Mouse (Mus musculus) CH12.LX (cell line): ENCODE measurements around the gene Slc39a7. TPM values are rescaled to one million over a fixed set of nuclear protein-coding genes. Genes with fewer than 3 reads are reported as not detected.
A peak's percentile ranks its signal among the peaks of the same experiment; 100 is the strongest.

ENCODE experiments used
- DNase-seq: peaks from one replicate; pipeline ENCODE4 v3.0.0-alpha.2; 2013; ENCODE audit errors: extremely low read depth
- H3K27ac ChIP-seq: 2 replicates; pipeline ENCODE4 v1.5.1; 2012; ENCODE audit warnings: low read depth, mild to moderate bottlenecking, control low read depth, moderate library complexity; ENCODE audit not compliant: insufficient read depth
- H3K27me3 ChIP-seq: replicated peaks from 2 replicates; pipeline ENCODE3; 2012; ENCODE audit warnings: inconsistent platforms
- H3K36me3 ChIP-seq, 2 experiments: replicated peaks in 1 of 2; 2 replicates each; pipeline versions ENCODE3 to v1.6.1; 2012; ENCODE audit warnings: inconsistent platforms in 1 of 2, low read length in 1 of 2, mild to moderate bottlenecking in 1 of 2, mixed read lengths in 1 of 2, moderate library complexity in 1 of 2; ENCODE audit not compliant: control insufficient read depth in 1 of 2, insufficient read depth in 1 of 2
- H3K4me1 ChIP-seq, 2 experiments: 2 replicates each; pipeline ENCODE4 v1.6.1; 2012; ENCODE audit warnings: inconsistent platforms in 1 of 2, moderate library complexity in 1 of 2; ENCODE audit not compliant: insufficient read depth in 2 of 2, control insufficient read depth in 1 of 2
- H3K4me2 ChIP-seq: 2 replicates; pipeline ENCODE4 v1.6.1; 2012; ENCODE audit warnings: low read depth, mild to moderate bottlenecking, control low read depth; ENCODE audit not compliant: poor library complexity, insufficient read depth, severe bottlenecking
- H3K4me3 ChIP-seq, 3 experiments: fragments of 150-350 bp in 1 of 3; sonication (generic) in 1 of 3; replicated peaks in 1 of 3; 2 replicates each; pipeline versions ENCODE3 to v1.5.1; 2011 to 2012; ENCODE audit warnings: low read depth in 2 of 3, low read length in 2 of 3, mild to moderate bottlenecking in 2 of 3, moderate library complexity in 2 of 3, control low read depth in 1 of 3, improper control_type of control experiment in 1 of 3, inconsistent platforms in 1 of 3, mixed read lengths in 1 of 3; ENCODE audit not compliant: poor library complexity in 1 of 3
- H3K79me2 ChIP-seq: replicated peaks from 2 replicates; pipeline ENCODE4 v1.6.1; 2012; ENCODE audit warnings: mild to moderate bottlenecking, moderate library complexity; ENCODE audit not compliant: control insufficient read depth, poor library complexity, insufficient read depth, severe bottlenecking; ENCODE audit errors: extremely low read depth
- H3K9ac ChIP-seq: 2 replicates; pipeline ENCODE4 v1.6.1; 2012; ENCODE audit warnings: low read depth, mild to moderate bottlenecking, control low read depth, moderate library complexity; ENCODE audit not compliant: insufficient read depth
- H3K9me3 ChIP-seq: replicated peaks from 2 replicates; pipeline ENCODE3; 2012; ENCODE audit warnings: low read length, inconsistent platforms, mixed read lengths
- BHLHE40 ChIP-seq: IDR thresholded peaks from 2 replicates; pipeline ENCODE4 v1.6.1; 2011; ENCODE audit warnings: mild to moderate bottlenecking, low read depth, low read length, improper control_type of control experiment
- CHD1 ChIP-seq: IDR thresholded peaks from 2 replicates; pipeline ENCODE4 v1.6.1; 2012; ENCODE audit warnings: low read depth, low read length, improper control_type of control experiment, inconsistent platforms
- CHD2 ChIP-seq: IDR thresholded peaks from 2 replicates; pipeline ENCODE4 v1.6.1; 2011; ENCODE audit warnings: low read length, improper control_type of control experiment
- E2F4 ChIP-seq: IDR thresholded peaks from 2 replicates; pipeline ENCODE4 v1.6.1; 2011; ENCODE audit warnings: low read depth, low read length, improper control_type of control experiment; ENCODE audit not compliant: insufficient replicate concordance
- EP300 ChIP-seq: IDR thresholded peaks from 2 replicates; pipeline ENCODE4 v1.6.1; 2011; ENCODE audit warnings: low read length, improper control_type of control experiment
- GABPA ChIP-seq: IDR thresholded peaks from 2 replicates; pipeline ENCODE4 v1.6.1; 2012; ENCODE audit warnings: low read depth, low read length, improper control_type of control experiment, inconsistent platforms; ENCODE audit not compliant: insufficient replicate concordance
- IRF4 ChIP-seq: IDR thresholded peaks from 2 replicates; pipeline ENCODE4 v1.6.1; 2014; ENCODE audit warnings: low read depth, mild to moderate bottlenecking, inconsistent platforms, low read length, improper control_type of control experiment
- KAT2A ChIP-seq: IDR thresholded peaks from 2 replicates; pipeline ENCODE4 v1.6.1; 2012; ENCODE audit warnings: low read length, improper control_type of control experiment, inconsistent platforms; ENCODE audit not compliant: insufficient replicate concordance
- MAFK ChIP-seq: IDR thresholded peaks from 2 replicates; pipeline ENCODE4 v1.6.1; 2011; ENCODE audit warnings: low read length, improper control_type of control experiment; ENCODE audit not compliant: insufficient replicate concordance
- MAX ChIP-seq: IDR thresholded peaks from 2 replicates; pipeline ENCODE4 v1.6.1; 2011; ENCODE audit warnings: low read length, improper control_type of control experiment
- MEF2A ChIP-seq: IDR thresholded peaks from 2 replicates; pipeline ENCODE4 v1.6.1; 2014; ENCODE audit warnings: low read depth, mild to moderate bottlenecking, inconsistent platforms, low read length, improper control_type of control experiment, borderline replicate concordance
- MXI1 ChIP-seq: IDR thresholded peaks from 2 replicates; pipeline ENCODE4 v1.6.1; 2011; ENCODE audit warnings: mild to moderate bottlenecking, low read depth, low read length, improper control_type of control experiment
- NELFE ChIP-seq: IDR thresholded peaks from 2 replicates; pipeline ENCODE4 v1.6.1; 2011; ENCODE audit warnings: low read depth, low read length, improper control_type of control experiment
- NRF1 ChIP-seq: IDR thresholded peaks from 2 replicates; pipeline ENCODE4 v1.6.1; 2014; ENCODE audit warnings: low read depth, mild to moderate bottlenecking, inconsistent platforms, low read length, improper control_type of control experiment, moderate library complexity
- PAX5 ChIP-seq: IDR thresholded peaks from 2 replicates; pipeline ENCODE4 v1.6.1; 2012; ENCODE audit warnings: low read length, inconsistent platforms, mixed read lengths
- POLR2A ChIP-seq: IDR thresholded peaks from 2 replicates; pipeline ENCODE4 v1.6.1; 2011; ENCODE audit warnings: low read depth, mild to moderate bottlenecking, improper control_type of control experiment, low read length
- RCOR1 ChIP-seq: conservative IDR thresholded peaks from 2 replicates; pipeline ENCODE4 v1.6.1; 2012; ENCODE audit warnings: low read depth, mild to moderate bottlenecking, inconsistent platforms, low read length, improper control_type of control experiment
- SIN3A ChIP-seq: IDR thresholded peaks from 2 replicates; pipeline ENCODE4 v1.6.1; 2012; ENCODE audit warnings: low read length, improper control_type of control experiment, inconsistent platforms
- SMC3 ChIP-seq: IDR thresholded peaks from 2 replicates; pipeline ENCODE4 v1.6.1; 2011; ENCODE audit warnings: low read depth, low read length, improper control_type of control experiment
- TCF12 ChIP-seq: IDR thresholded peaks from 2 replicates; pipeline ENCODE4 v1.6.1; 2014; ENCODE audit warnings: low read depth, mild to moderate bottlenecking, inconsistent platforms, low read length, improper control_type of control experiment
- UBTF ChIP-seq: IDR thresholded peaks from 2 replicates; pipeline ENCODE4 v1.6.1; 2012; ENCODE audit warnings: low read depth, mild to moderate bottlenecking, inconsistent platforms, low read length, improper control_type of control experiment, moderate library complexity
- USF2 ChIP-seq: conservative IDR thresholded peaks from 2 replicates; pipeline ENCODE4 v1.6.1; 2011; ENCODE audit warnings: low read depth, low read length, improper control_type of control experiment
- ZC3H11A ChIP-seq: IDR thresholded peaks from 2 replicates; pipeline ENCODE4 v1.6.1; 2012; ENCODE audit warnings: low read depth, mild to moderate bottlenecking, inconsistent platforms, low read length, improper control_type of control experiment
- ZMIZ1 ChIP-seq: IDR thresholded peaks from 2 replicates; pipeline ENCODE4 v1.6.1; 2012; ENCODE audit warnings: low read depth, mild to moderate bottlenecking, inconsistent platforms, low read length, improper control_type of control experiment
- ZNF384 ChIP-seq: IDR thresholded peaks from 2 replicates; pipeline ENCODE4 v1.6.1; 2012; ENCODE audit warnings: low read depth, low read length, improper control_type of control experiment, inconsistent platforms
- dilution Hi-C: fragments of 300-500 bp; cut with MboI; formaldehyde crosslinking; loops from 2 replicates; pipeline ENCODE4 v1.14.3; 2020; ENCODE audit warnings: low sequenced_read_pairs; ENCODE audit not compliant: extremely low pct_unique_long_range_greater_than_20kb, extremely low pct_ligation_motif_present
- in situ Hi-C: fragments of 300-500 bp; cut with MboI; formaldehyde crosslinking; loops from 3 replicates; pipeline ENCODE4 v1.14.3; 2019; ENCODE audit warnings: low sequenced_read_pairs, low pct_ligation_motif_present, low pct_unique_long_range_greater_than_20kb, mixed read lengths
- polyA plus RNA-seq: library from polyadenylated mRNA; unstranded; fragments of >175 nt; gene quantifications from 2 replicates; pipeline ENCODE4 v1.2.1, GENCODE M21; 2012; ENCODE audit warnings: low read depth; ENCODE audit not compliant: insufficient read length
- total RNA-seq, 2 experiments: library from RNA; depleted of rRNA; stranded (reverse); fragments of 300-350 nt in 1 of 2; fragments of >200 nt in 1 of 2; gene quantifications; 2 replicates each; pipeline ENCODE4 v1.2.3; 2012 to 2014

Slc39a7 gene
- total and polyA plus RNA-seq, 3 experiments, result 96.8 to 116 (median 105) TPM

DNA sequence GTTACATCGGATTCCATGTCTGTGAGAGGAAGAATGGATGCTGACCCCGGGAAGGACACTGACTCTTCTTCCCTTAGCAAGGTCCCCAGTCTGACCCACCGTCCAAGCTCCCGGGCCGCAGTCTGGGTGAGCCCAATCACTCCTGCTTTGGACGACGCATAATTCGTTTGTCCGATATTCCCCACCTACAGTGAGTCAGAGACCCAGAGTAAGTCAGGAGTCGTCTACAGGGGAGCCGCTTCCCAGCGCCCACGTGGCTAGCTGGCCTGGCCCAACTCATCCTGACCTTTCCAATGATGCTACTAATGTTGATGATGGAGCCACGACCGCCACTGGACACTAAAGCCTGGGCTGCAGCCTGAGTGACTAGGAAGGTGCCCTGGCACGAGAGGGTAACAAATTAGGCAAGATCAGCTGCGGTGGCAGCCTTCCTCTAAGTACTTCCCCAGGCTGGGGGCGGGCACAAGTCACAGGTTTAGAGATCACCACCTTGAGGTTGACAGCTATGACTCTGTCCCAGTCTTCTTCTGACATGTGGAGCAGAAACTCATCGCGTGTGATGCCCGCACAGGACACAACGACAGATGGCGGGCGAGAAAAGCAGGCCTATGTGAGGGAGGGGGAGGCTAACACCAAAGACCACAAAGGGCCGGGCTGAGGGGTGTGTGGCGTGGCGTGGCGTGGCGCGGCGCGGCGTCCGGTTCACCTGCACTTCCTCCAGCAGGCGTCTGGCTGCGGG is 4.4 kb downstream of the Slc39a7 start:
- H3K4me2 ChIP-seq, result peak overlapping the region; percentile 58
- peak; percentile 51 for DNase-seq
- H3K36me3 ChIP-seq, result peaks cover 27 to 42% of the 10 kb centered on the region in 2 experiments
- H3K9me3 ChIP-seq, result peaks cover 11% of the 10 kb centered on the region
- in situ Hi-C loops (no loop called here), dilution Hi-C loops (no loop called here)
- TF ChIP-seq BHLHE40 (peak; percentile 22; the same call in 1 of the 2 replicates), UBTF (no peak), ZMIZ1 (no peak)
- H3K79me2 ChIP-seq, result peaks cover 19% of the 10 kb centered on the region
- peaks cover 30 to 57% of the 10 kb centered on the region in 2 experiments for H3K4me1 ChIP-seq
- H3K9ac ChIP-seq, result peak overlapping the region; percentile 6; the same call in 1 of the 2 replicates
- no peaks in the 10 kb centered on the region for H3K27me3 ChIP-seq
- peak overlapping the region; percentile 67 to 81 (median 71) for H3K4me3 ChIP-seq
- H3K27ac ChIP-seq, result peak overlapping the region; percentile 31; the same call in 1 of the 2 replicates

DNA sequence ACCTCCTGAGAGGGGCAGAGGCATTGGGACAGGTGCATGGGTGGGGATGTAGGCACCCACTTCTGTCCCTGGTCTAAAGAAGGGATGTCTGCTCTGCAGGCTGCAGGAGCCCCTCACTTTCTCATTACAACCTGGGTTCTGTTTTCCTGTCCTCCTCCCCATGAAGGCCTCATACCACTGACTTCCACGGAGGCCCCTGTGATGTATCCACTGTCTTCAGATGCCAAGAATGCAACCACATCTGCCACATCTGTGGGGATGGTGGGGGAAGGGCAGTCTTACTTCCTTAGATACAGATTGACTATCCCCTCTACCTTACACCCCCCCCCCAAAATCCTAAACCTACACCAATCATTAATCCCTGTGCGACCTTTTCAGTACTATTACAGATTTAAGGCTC is 5.3 kb downstream of the Slc39a7 start:
- Histone ChIP-seq H3K4me3 (no peak overlapping the region), H3K9ac (no peak overlapping the region), H3K27me3 (no peaks in the 10 kb centered on the region), H3K36me3 (peaks cover 32 to 51% of the 10 kb centered on the region in 2 experiments), H3K4me2 (no peak overlapping the region)
- DNase-seq, result no peak
- in situ Hi-C loops, result no loop called here
- no peak for TF ChIP-seq E2F4
- TF ChIP-seq POLR2A, result peak; percentile 15; the same call in 1 of the 2 replicates
- TF ChIP-seq USF2, result no peak
- no peak for TF ChIP-seq ZNF384
- TF ChIP-seq MAX, result no peak
- TF ChIP-seq CHD2, result no peak
- TF ChIP-seq, all 38 proteins: peak for 1
- H3K9me3 ChIP-seq, result peaks cover 18% of the 10 kb centered on the region
- no peak overlapping the region for H3K27ac ChIP-seq
- peaks cover 19% of the 10 kb centered on the region for H3K79me2 ChIP-seq
- peaks cover 30 to 57% of the 10 kb centered on the region in 2 experiments for H3K4me1 ChIP-seq
- dilution Hi-C loops, result no loop called here

DNA sequence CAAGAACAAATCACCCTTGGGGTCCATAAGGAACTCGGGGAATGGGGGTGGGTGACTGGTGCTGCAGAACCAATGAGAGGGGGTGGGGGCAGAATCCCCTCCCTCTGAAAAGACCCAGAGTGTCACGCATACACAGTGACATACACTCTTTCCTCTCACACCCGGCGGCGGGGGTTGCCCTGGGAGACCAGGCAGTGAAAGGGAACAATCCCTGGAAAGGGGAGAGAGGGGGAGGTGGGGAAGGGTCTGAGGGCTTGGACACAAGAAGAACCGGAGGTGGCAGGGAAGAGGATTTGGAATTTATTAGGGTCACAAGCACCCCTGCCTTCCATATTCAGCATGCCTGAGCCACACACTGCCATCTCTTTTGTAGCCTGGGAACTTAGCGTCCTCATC is 5.7 kb downstream of the Slc39a7 start:
- Histone ChIP-seq H3K79me2 (peaks cover 14% of the 10 kb centered on the region), H3K9me3 (peaks cover 23% of the 10 kb centered on the region), H3K27me3 (no peaks in the 10 kb centered on the region), H3K36me3 (peaks cover 35 to 55% of the 10 kb centered on the region in 2 experiments), H3K4me1 (peaks cover 30 to 57% of the 10 kb centered on the region in 2 experiments), H3K4me2 (peak overlapping the region; percentile 84; the same call in 1 of the 2 replicates), H3K4me3 (peak overlapping the region in 1 of 3 experiments; percentile 81), H3K27ac (no peak overlapping the region), H3K9ac (no peak overlapping the region)
- no peak for TF ChIP-seq RCOR1
- no peak for TF ChIP-seq TCF12
- TF ChIP-seq GABPA, result no peak
- TF ChIP-seq NELFE, result no peak
- TF ChIP-seq KAT2A, result no peak
- no peak for TF ChIP-seq BHLHE40
- TF ChIP-seq ZC3H11A, result no peak
- TF ChIP-seq SIN3A, result no peak
- TF ChIP-seq MEF2A, result no peak
- TF ChIP-seq EP300, result no peak
- no peak for TF ChIP-seq MAX
- no peak for TF ChIP-seq MAFK
- no peak for TF ChIP-seq IRF4
- no peak for TF ChIP-seq ZMIZ1
- no peak for TF ChIP-seq PAX5
- no peak for TF ChIP-seq NRF1
- no peak for TF ChIP-seq SMC3
- TF ChIP-seq MXI1, result no peak
- TF ChIP-seq CHD1, result no peak
- in situ Hi-C loops, result no loop called here
- dilution Hi-C loops, result no loop called here
- no peak for DNase-seq
